Comparison of ENCODE assay signal across 28 mouse cellular contexts in genomic region chr10:13774910-13775309, GRCm38 (mm10).
"Had no signal": no experiment of that assay in that cellular context is flagged by ENCODE, and none has a peak within 500 bp of the region (broad histone marks: within the 10 kb centered on the region; RNA-seq: fewer than 3 reads in every experiment).

No protein-coding gene starts in this region.

- H3K9me3 ChIP-seq: embryonic facial prominence, embryonic 12.5 days; embryonic facial prominence, embryonic 13.5 days; embryonic facial prominence, embryonic 15.5 days; forebrain, embryonic 10.5 days; forebrain, embryonic 12.5 days; forebrain, embryonic 13.5 days; forebrain, embryonic 15.5 days; heart, embryonic 10.5 days had no signal

- H3K27me3 ChIP-seq: embryonic facial prominence, embryonic 12.5 days; embryonic facial prominence, embryonic 13.5 days; embryonic facial prominence, embryonic 15.5 days; forebrain, embryonic 12.5 days; forebrain, embryonic 13.5 days; forebrain, embryonic 15.5 days had no signal

- DNase-seq: cerebellum, adult 8-10 months; cerebellum, adult 9-10 months; cerebellum, adult 9-11 months; cerebellum, postnatal 10 days; cerebellum, postnatal 14 days; cerebellum, postnatal 25 days; cerebellum, postnatal 36 days; embryo, embryonic 11 days; forebrain, postnatal 0 days; gastrocnemius, adult 2 months; gastrocnemius, postnatal 10 days; gastrocnemius, postnatal 14 days; gastrocnemius, postnatal 25 days; gastrocnemius, postnatal 36 days; heart, adult 11 months; heart, adult 2 months had no signal

- ATAC-seq: forebrain, embryonic 13.5 days; forebrain, embryonic 14.5 days; forebrain, embryonic 15.5 days; forebrain, embryonic 16.5 days; forebrain, postnatal 0 days had no signal

- H3K4me3 ChIP-seq: embryonic facial prominence, embryonic 12.5 days; embryonic facial prominence, embryonic 13.5 days; embryonic facial prominence, embryonic 15.5 days; erythroblast, embryonic 14.5 days; forebrain, embryonic 10.5 days; forebrain, embryonic 12.5 days; forebrain, embryonic 13.5 days; forebrain, embryonic 15.5 days; gastrocnemius, adult 2 months; heart, adult 2 months; heart, embryonic 10.5 days had no signal

- H3K9ac ChIP-seq: embryonic facial prominence, embryonic 12.5 days; embryonic facial prominence, embryonic 13.5 days; embryonic facial prominence, embryonic 15.5 days; forebrain, embryonic 12.5 days; forebrain, embryonic 13.5 days; forebrain, embryonic 15.5 days; forebrain, postnatal 0 days had no signal

- H3K4me2 ChIP-seq: embryonic facial prominence, embryonic 12.5 days; embryonic facial prominence, embryonic 13.5 days; embryonic facial prominence, embryonic 15.5 days; forebrain, embryonic 12.5 days; forebrain, embryonic 13.5 days; forebrain, embryonic 15.5 days; heart, embryonic 11.5 days had no signal

- H3K27ac ChIP-seq: embryonic facial prominence, embryonic 12.5 days; embryonic facial prominence, embryonic 13.5 days; embryonic facial prominence, embryonic 15.5 days; forebrain, embryonic 10.5 days; forebrain, embryonic 12.5 days; forebrain, embryonic 13.5 days; forebrain, embryonic 15.5 days; gastrocnemius, adult 2 months; heart, adult 2 months; heart, embryonic 10.5 days had no signal

- H3K4me1 ChIP-seq: embryonic facial prominence, embryonic 12.5 days; embryonic facial prominence, embryonic 15.5 days; forebrain, embryonic 12.5 days; forebrain, embryonic 13.5 days; forebrain, embryonic 15.5 days had no signal

- H3K36me3 ChIP-seq: embryonic facial prominence, embryonic 12.5 days; embryonic facial prominence, embryonic 13.5 days; embryonic facial prominence, embryonic 15.5 days; forebrain, embryonic 10.5 days; forebrain, embryonic 12.5 days; forebrain, embryonic 15.5 days; heart, embryonic 10.5 days had no signal
